Mouse (Mus musculus): Measurements from ENCODE around the gene Olfr691. TPM values are rescaled to one million over a fixed set of nuclear protein-coding genes. Genes with fewer than 3 reads are reported as not detected.
"Not testable (repeated sequence)": the region's sequence is repeated elsewhere in the genome, so short reads cannot be mapped to it uniquely, and the experiment has no call there.

Gene Olfr691
- polyA plus RNA-seq, 1 experiment from 2014 or later = 0.18 TPM

- no peaks in the 10 kb centered on the region for H3K27me3 ChIP-seq (replicated peaks; ENCODE audit: control insufficient read depth, insufficient read depth, low read length)
- H3K9ac ChIP-seq (ENCODE audit: low read depth, low read length) = no peak overlapping the region
- no peaks in the 10 kb centered on the region for H3K9me3 ChIP-seq (ENCODE audit: control insufficient read depth, low read length)
- no peak overlapping the region for H3K27ac ChIP-seq (ENCODE audit: low read depth, low read length)
- H3K4me2 ChIP-seq (ENCODE audit: low read length) = no peak overlapping the region
- 92% methylated on average over 5 of the region's 5 CpGs for WGBS
- no peak overlapping the region for H3K4me3 ChIP-seq (ENCODE audit: low read length)
- peaks cover 2% of the 10 kb centered on the region; the same call in 1 of the 2 replicates for H3K36me3 ChIP-seq (ENCODE audit: control insufficient read depth, insufficient read depth, low read length)
- ATAC-seq = no peak
- no peaks in the 10 kb centered on the region for H3K4me1 ChIP-seq (ENCODE audit: control insufficient read depth, insufficient read depth, low read depth, low read length)
Measured at GRCm38 (mm10) chr7:105367268-105367667, 25.2 kb upstream of the Olfr691 start.

DNA sequence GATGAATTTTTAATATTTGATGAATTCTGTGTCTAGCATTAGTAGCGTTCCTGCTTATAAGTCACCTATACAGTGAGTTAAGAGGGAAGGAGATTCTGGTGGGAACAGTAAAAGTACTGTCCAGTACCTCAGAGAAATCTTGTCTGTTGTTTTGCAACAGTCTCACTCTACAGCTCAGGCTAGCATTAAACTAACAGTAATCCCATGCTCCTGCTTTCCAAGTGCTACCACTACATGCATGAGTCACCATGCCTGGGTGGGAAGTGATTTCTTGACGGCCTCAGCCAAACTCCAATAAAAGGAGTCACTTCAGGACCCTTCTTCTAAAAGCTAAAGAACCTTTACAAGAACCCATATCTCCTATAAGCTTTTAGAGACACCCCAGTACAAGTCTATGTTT is 19.6 kb upstream of the Olfr691 start:
- WGBS = 89% methylated on average over 2 of the region's 2 CpGs
- no peak overlapping the region for H3K4me2 ChIP-seq (ENCODE audit: low read length)
- no peak for ATAC-seq
- H3K9me3 ChIP-seq (ENCODE audit: control insufficient read depth, low read length) = no peaks in the 10 kb centered on the region
- no peaks in the 10 kb centered on the region for H3K27me3 ChIP-seq (replicated peaks; ENCODE audit: control insufficient read depth, insufficient read depth, low read length)
- H3K4me1 ChIP-seq (ENCODE audit: control insufficient read depth, insufficient read depth, low read depth, low read length) = no peaks in the 10 kb centered on the region
- no peak overlapping the region for H3K27ac ChIP-seq (ENCODE audit: low read depth, low read length)
- no peak overlapping the region for H3K9ac ChIP-seq (ENCODE audit: low read depth, low read length)
- H3K4me3 ChIP-seq (ENCODE audit: low read length) = no peak overlapping the region
- no peaks in the 10 kb centered on the region for H3K36me3 ChIP-seq (ENCODE audit: control insufficient read depth, insufficient read depth, low read length)

DNA sequence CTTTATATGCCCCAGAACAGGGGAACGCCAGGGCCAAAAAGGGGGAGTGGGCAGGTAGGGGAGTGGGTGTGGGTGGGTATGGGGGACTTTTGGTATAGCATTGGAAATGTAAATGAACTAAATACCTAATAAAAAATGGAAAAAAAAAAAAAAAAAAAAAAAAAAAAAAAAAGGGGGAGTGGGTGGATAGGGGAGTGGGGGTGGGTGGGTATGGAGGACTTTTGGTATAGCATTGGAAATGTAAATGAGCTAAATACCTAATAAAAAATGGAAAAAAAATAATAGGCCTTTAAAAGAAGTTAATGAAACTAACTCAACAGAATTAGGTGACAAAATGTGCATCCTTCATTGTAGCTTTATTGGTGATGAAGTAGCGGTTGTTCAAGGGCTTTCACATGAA is 14.4 kb upstream of the Olfr691 start:
- H3K36me3 ChIP-seq (ENCODE audit: control insufficient read depth, insufficient read depth, low read length); H3K9ac ChIP-seq (ENCODE audit: low read depth, low read length); H3K27me3 ChIP-seq (replicated peaks; ENCODE audit: control insufficient read depth, insufficient read depth, low read length); H3K27ac ChIP-seq (ENCODE audit: low read depth, low read length); H3K4me2 ChIP-seq (ENCODE audit: low read length); H3K9me3 ChIP-seq (ENCODE audit: control insufficient read depth, low read length); H3K4me1 ChIP-seq (ENCODE audit: control insufficient read depth, insufficient read depth, low read depth, low read length); H3K4me3 ChIP-seq (ENCODE audit: low read length): not testable (repeated sequence)
- ATAC-seq = peak; percentile 88
- 90% methylated on average over 1 of the region's 2 CpGs for WGBS

GRCm38 (mm10) chr7:105356064-105356463 is 14.0 kb upstream of the Olfr691 start:
- H3K27me3 ChIP-seq (replicated peaks; ENCODE audit: control insufficient read depth, insufficient read depth, low read length) = not testable (repeated sequence)
- no CpG with 5 or more reads among the region's 5 CpGs for WGBS

GRCm38 (mm10) chr7:105342752-105343151 is 682 bp upstream of the Olfr691 start:
- 76% methylated on average over 2 of the region's 2 CpGs for WGBS
- H3K4me1 ChIP-seq (ENCODE audit: control insufficient read depth, insufficient read depth, low read depth, low read length) = no peaks in the 10 kb centered on the region
- no peaks in the 10 kb centered on the region for H3K9me3 ChIP-seq (ENCODE audit: control insufficient read depth, low read length)
- H3K36me3 ChIP-seq (ENCODE audit: control insufficient read depth, insufficient read depth, low read length) = no peaks in the 10 kb centered on the region
- no peak for ATAC-seq
- H3K4me2 ChIP-seq (ENCODE audit: low read length) = no peak overlapping the region
- H3K9ac ChIP-seq (ENCODE audit: low read depth, low read length) = no peak overlapping the region
- H3K27me3 ChIP-seq (replicated peaks; ENCODE audit: control insufficient read depth, insufficient read depth, low read length) = no peaks in the 10 kb centered on the region
- no peak overlapping the region for H3K27ac ChIP-seq (ENCODE audit: low read depth, low read length)
- no peak overlapping the region for H3K4me3 ChIP-seq (ENCODE audit: low read length)

More at GRCm38 (mm10) chr7:105356064-105356463, 14.0 kb upstream of the Olfr691 start:
- not testable (repeated sequence) for H3K36me3 ChIP-seq (ENCODE audit: control insufficient read depth, insufficient read depth, low read length); H3K9ac ChIP-seq (ENCODE audit: low read depth, low read length); H3K4me2 ChIP-seq (ENCODE audit: low read length); H3K9me3 ChIP-seq (ENCODE audit: control insufficient read depth, low read length); H3K4me3 ChIP-seq (ENCODE audit: low read length); H3K4me1 ChIP-seq (ENCODE audit: control insufficient read depth, insufficient read depth, low read depth, low read length); H3K27ac ChIP-seq (ENCODE audit: low read depth, low read length)
- peak; percentile 67; the same call in 1 of the 2 replicates for ATAC-seq

- Histone ChIP-seq H3K27ac (ENCODE audit: low read depth, low read length) (no peak within 1 kb of the TSS), H3K4me1 (ENCODE audit: control insufficient read depth, insufficient read depth, low read depth, low read length) (no peaks in the 10 kb centered on the region), H3K4me2 (ENCODE audit: low read length) (no peak within 1 kb of the TSS), H3K9me3 (ENCODE audit: control insufficient read depth, low read length) (no peaks in the 10 kb centered on the region), H3K4me3 (ENCODE audit: low read length) (no peak within 1 kb of the TSS), H3K9ac (ENCODE audit: low read depth, low read length) (no peak within 1 kb of the TSS), H3K27me3 (replicated peaks; ENCODE audit: control insufficient read depth, insufficient read depth, low read length) (no peaks in the 10 kb centered on the region), H3K36me3 (ENCODE audit: control insufficient read depth, insufficient read depth, low read length) (no peaks in the 10 kb centered on the region)
- no peak for ATAC-seq
- WGBS = 81% methylated on average over 1 of the region's 1 CpGs
Measured at GRCm38 (mm10) chr7:105334004-105334403, 8.1 kb downstream of the Olfr691 start, which contains the start of gene Olfr690. TSS of gene Olfr690 (minus strand) at chr7:105334104.

DNA sequence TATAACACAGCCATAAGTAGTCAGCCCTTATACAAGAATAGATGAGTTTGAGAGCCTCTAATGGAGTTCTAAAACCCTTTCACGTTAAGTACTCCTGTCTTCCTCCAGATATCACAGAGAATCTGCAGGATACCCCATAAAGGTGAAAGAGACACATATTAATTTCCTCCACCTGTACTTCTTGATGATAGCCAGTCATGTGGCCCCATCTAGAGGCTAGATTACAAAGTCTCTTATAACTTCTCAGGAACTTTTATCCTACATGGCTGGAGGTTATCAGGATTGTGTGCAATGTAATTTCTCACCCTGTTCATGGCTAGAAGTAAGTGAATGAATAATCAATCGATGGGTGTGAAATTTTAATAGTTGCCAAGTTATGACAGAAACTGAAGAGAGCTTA is 16.8 kb downstream of the Olfr691 start:
- no peak overlapping the region for H3K4me2 ChIP-seq (ENCODE audit: low read length)
- no peaks in the 10 kb centered on the region for H3K27me3 ChIP-seq (replicated peaks; ENCODE audit: control insufficient read depth, insufficient read depth, low read length)
- 78% methylated on average over 2 of the region's 2 CpGs for WGBS
- no peaks in the 10 kb centered on the region for H3K36me3 ChIP-seq (ENCODE audit: control insufficient read depth, insufficient read depth, low read length)
- no peaks in the 10 kb centered on the region for H3K4me1 ChIP-seq (ENCODE audit: control insufficient read depth, insufficient read depth, low read depth, low read length)
- H3K9me3 ChIP-seq (ENCODE audit: control insufficient read depth, low read length) = no peaks in the 10 kb centered on the region
- H3K4me3 ChIP-seq (ENCODE audit: low read length) = no peak overlapping the region
- no peak for ATAC-seq
- H3K27ac ChIP-seq (ENCODE audit: low read depth, low read length) = no peak overlapping the region
- H3K9ac ChIP-seq (ENCODE audit: low read depth, low read length) = no peak overlapping the region

- Histone ChIP-seq H3K9ac (ENCODE audit: low read depth, low read length) (no peak within 1 kb of the TSS), H3K27me3 (replicated peaks; ENCODE audit: control insufficient read depth, insufficient read depth, low read length) (no peaks in the 10 kb centered on the region), H3K4me3 (ENCODE audit: low read length) (no peak within 1 kb of the TSS), H3K4me2 (ENCODE audit: low read length) (no peak within 1 kb of the TSS), H3K4me1 (ENCODE audit: control insufficient read depth, insufficient read depth, low read depth, low read length) (no peaks in the 10 kb centered on the region), H3K36me3 (ENCODE audit: control insufficient read depth, insufficient read depth, low read length) (no peaks in the 10 kb centered on the region), H3K27ac (ENCODE audit: low read depth, low read length) (no peak within 1 kb of the TSS), H3K9me3 (ENCODE audit: control insufficient read depth, low read length) (no peaks in the 10 kb centered on the region)
- ATAC-seq = no peak
- 94% methylated on average over 1 of the region's 1 CpGs for WGBS
Measured at GRCm38 (mm10) chr7:105310865-105311264, 31.2 kb downstream of the Olfr691 start, which contains the start of gene Olfr689. TSS of gene Olfr689 (plus strand) at chr7:105311165.

DNA sequence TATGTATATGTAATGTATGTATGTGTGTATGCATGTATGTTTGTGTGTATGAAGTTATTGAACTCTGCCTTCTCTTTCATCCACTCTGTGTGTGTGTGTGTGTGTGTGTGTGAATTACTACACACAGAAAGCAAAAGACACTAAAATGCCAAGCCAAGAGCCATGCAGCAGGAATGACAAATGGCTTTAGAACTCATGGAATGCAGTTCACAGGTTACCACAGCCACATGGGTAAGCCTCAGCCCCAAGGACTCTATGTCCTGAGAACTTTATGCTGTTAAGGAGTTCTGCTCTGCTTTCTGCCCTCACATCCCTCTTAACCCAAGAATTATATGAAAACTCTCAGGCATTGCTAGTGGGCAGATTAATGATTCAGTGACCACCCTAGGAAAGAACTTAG is 52.0 kb downstream of the Olfr691 start:
- no peaks in the 10 kb centered on the region for H3K27me3 ChIP-seq (replicated peaks; ENCODE audit: control insufficient read depth, insufficient read depth, low read length)
- H3K9ac ChIP-seq (ENCODE audit: low read depth, low read length) = no peak overlapping the region
- H3K27ac ChIP-seq (ENCODE audit: low read depth, low read length) = no peak overlapping the region
- no peak for ATAC-seq
- no peaks in the 10 kb centered on the region for H3K9me3 ChIP-seq (ENCODE audit: control insufficient read depth, low read length)
- no peak overlapping the region for H3K4me3 ChIP-seq (ENCODE audit: low read length)
- no peak overlapping the region for H3K4me2 ChIP-seq (ENCODE audit: low read length)
- H3K36me3 ChIP-seq (ENCODE audit: control insufficient read depth, insufficient read depth, low read length) = no peaks in the 10 kb centered on the region
- H3K4me1 ChIP-seq (ENCODE audit: control insufficient read depth, insufficient read depth, low read depth, low read length) = no peaks in the 10 kb centered on the region

DNA sequence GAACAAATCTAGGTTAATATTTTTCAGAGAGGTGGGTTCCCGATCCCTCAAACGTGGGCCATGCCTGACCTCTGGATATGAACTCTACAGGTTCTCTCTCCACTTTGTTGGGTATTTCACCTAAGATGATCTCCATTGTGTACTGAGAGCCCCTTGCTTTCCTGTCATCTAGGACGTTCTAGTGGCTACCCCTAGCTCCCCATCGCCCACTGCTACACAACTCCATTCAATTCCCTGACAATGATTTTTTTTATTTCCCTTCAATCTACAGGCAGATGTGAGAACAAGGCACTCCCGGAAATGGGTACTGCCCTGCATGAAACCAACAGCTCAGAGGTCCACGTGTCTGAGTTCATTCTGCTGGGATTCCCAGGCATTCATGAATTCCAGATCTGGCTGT is 54.3 kb downstream of the Olfr691 start, which contains the start of gene Olfr688:
Gene Olfr688, plus strand, starts transcription at position 301 of the 400 bp plus-strand sequence.
- Histone ChIP-seq H3K36me3 (ENCODE audit: control insufficient read depth, insufficient read depth, low read length) (no peaks in the 10 kb centered on the region), H3K4me2 (ENCODE audit: low read length) (no peak within 1 kb of the TSS), H3K27ac (ENCODE audit: low read depth, low read length) (no peak within 1 kb of the TSS), H3K27me3 (replicated peaks; ENCODE audit: control insufficient read depth, insufficient read depth, low read length) (no peaks in the 10 kb centered on the region), H3K4me3 (ENCODE audit: low read length) (no peak within 1 kb of the TSS), H3K4me1 (ENCODE audit: control insufficient read depth, insufficient read depth, low read depth, low read length) (no peaks in the 10 kb centered on the region), H3K9me3 (ENCODE audit: control insufficient read depth, low read length) (no peaks in the 10 kb centered on the region), H3K9ac (ENCODE audit: low read depth, low read length) (no peak within 1 kb of the TSS)
- ATAC-seq = no peak
- WGBS = 77% methylated on average over 6 of the region's 6 CpGs

Measured in hindbrain, embryonic 16.5 days (tissue).